Mouse (Mus musculus) hindbrain, embryonic 15.5 days (tissue): ENCODE measurements around the gene Gm11541. TPM values are rescaled to one million over a fixed set of nuclear protein-coding genes. Genes with fewer than 3 reads are reported as not detected.
"Not testable (repeated sequence)": the region's sequence is repeated elsewhere in the genome, so short reads cannot be mapped to it uniquely, and the experiment has no call there.

Source experiments
- ATAC-seq: fragments of 200-750 bp; cut with Nextera tagmentation; 2 replicates; pipeline ENCODE4 v1.8.0; 2017; ENCODE audit warnings: low read depth, moderate number of reproducible peaks, moderate TSS enrichment; ENCODE audit not compliant: low FRiP score
- H3K27ac ChIP-seq: fragments of 300-500 bp; sonication (generic); replicated peaks from 2 replicates; pipeline ENCODE4 v1.5.1; 2015; ENCODE audit warnings: mild to moderate bottlenecking, inconsistent platforms
- H3K27me3 ChIP-seq: fragments of 300-500 bp; sonication (generic); 2 replicates; pipeline ENCODE4 v1.6.1; 2015; ENCODE audit warnings: control low read depth, inconsistent platforms
- H3K36me3 ChIP-seq: fragments of 300-500 bp; sonication (generic); 2 replicates; pipeline ENCODE4 v1.6.1; 2015; ENCODE audit warnings: control low read depth, inconsistent platforms
- H3K4me1 ChIP-seq: fragments of 300-500 bp; sonication (generic); replicated peaks from 2 replicates; pipeline ENCODE4 v1.6.1; 2015; ENCODE audit warnings: control low read depth, inconsistent platforms
- H3K4me2 ChIP-seq: fragments of 300-500 bp; sonication (generic); 2 replicates; pipeline ENCODE4 v1.6.1; 2015; ENCODE audit warnings: moderate library complexity, mild to moderate bottlenecking, inconsistent platforms
- H3K4me3 ChIP-seq: fragments of 300-500 bp; sonication (generic); 2 replicates; pipeline ENCODE4 v1.5.1; 2015; ENCODE audit warnings: mild to moderate bottlenecking, inconsistent platforms
- H3K9ac ChIP-seq: fragments of 300-500 bp; sonication (generic); 2 replicates; pipeline ENCODE4 v1.6.1; 2015; ENCODE audit warnings: inconsistent platforms
- H3K9me3 ChIP-seq: fragments of 300-500 bp; sonication (generic); 2 replicates; pipeline ENCODE4 v1.6.1; 2016; ENCODE audit warnings: control low read depth, inconsistent platforms
- WGBS: fragments of 180-500 bp; shearing (Covaris S2); methylation state at CpG from one replicate; pipeline ENCODE4 v1.1.7; 2015; 5-methylcytosine and 5-hydroxymethylcytosine counted together
- polyA plus RNA-seq: library from polyadenylated mRNA; unstranded; fragments of >200 nt; fragmentation: Nextera tagmentation; extraction: Ambion mirVana; gene quantifications from 2 replicates; pipeline ENCODE4 v1.2.1, GENCODE M21; 2015

Gm11541 gene
- polyA plus RNA-seq, 1 experiment from 2014 or later: 0.17 TPM

GRCm38 (mm10) chr11:94653663-94654436 lies 50.4 kb downstream of the Gm11541 start, which contains the start of the genes Mrpl27 and Eme1:
Mrpl27 (plus strand) TSS chr11:94653767.
Eme1 (minus strand) TSS chr11:94653964.
- peak; percentile 94 for ATAC-seq
- Histone ChIP-seq H3K4me2 (peak within 1 kb of the TSS; percentile 80), H3K4me3 (peak within 1 kb of the TSS; percentile 86), H3K27me3 (no peaks in the 10 kb centered on the region), H3K4me1 (peaks cover 18% of the 10 kb centered on the region), H3K9me3 (no peaks in the 10 kb centered on the region), H3K27ac (peak within 1 kb of the TSS; percentile 99), H3K9ac (peak within 1 kb of the TSS; percentile 74), H3K36me3 (peaks cover 4% of the 10 kb centered on the region; the same call in 1 of the 2 replicates)
- WGBS: under 1% methylated on average over 32 of the region's 32 CpGs

GRCm38 (mm10) chr11:94652973-94653372 lies 51.3 kb downstream of the Gm11541 start:
- 50% methylated on average over 8 of the region's 8 CpGs for WGBS
- Histone ChIP-seq H3K9ac (no peak overlapping the region), H3K36me3 (peaks cover 4% of the 10 kb centered on the region; the same call in 1 of the 2 replicates), H3K4me2 (peak overlapping the region; percentile 80), H3K27ac (no peak overlapping the region), H3K27me3 (no peaks in the 10 kb centered on the region), H3K4me1 (peaks cover 18% of the 10 kb centered on the region), H3K9me3 (no peaks in the 10 kb centered on the region), H3K4me3 (peak overlapping the region; percentile 86)
- ATAC-seq: no peak

GRCm38 (mm10) chr11:94651241-94651640 lies 53.1 kb downstream of the Gm11541 start:
- H3K27ac ChIP-seq, H3K4me3 ChIP-seq, H3K9ac ChIP-seq, H3K36me3 ChIP-seq, H3K27me3 ChIP-seq, ATAC-seq, H3K9me3 ChIP-seq, H3K4me2 ChIP-seq: not testable (repeated sequence)
- 96% methylated on average over 5 of the region's 7 CpGs for WGBS
- H3K4me1 ChIP-seq: peaks cover 18% of the 10 kb centered on the region

- no peak for ATAC-seq
- Histone ChIP-seq H3K4me3 (no peak overlapping the region), H3K27me3 (no peaks in the 10 kb centered on the region), H3K4me1 (no peaks in the 10 kb centered on the region), H3K27ac (no peak overlapping the region), H3K36me3 (peaks cover 46% of the 10 kb centered on the region), H3K4me2 (no peak overlapping the region), H3K9ac (no peak overlapping the region), H3K9me3 (no peaks in the 10 kb centered on the region)
- 98% methylated on average over 4 of the region's 4 CpGs for WGBS
Measured at GRCm38 (mm10) chr11:94646457-94646856, 57.8 kb downstream of the Gm11541 start.

Other genes starting within 250 kb of the Gm11541 start
- 15.0 and 18.8 TPM in 2 replicates for gene Cacna1g, start 230.3 kb downstream of the Gm11541 start, polyA plus RNA-seq
- 0.29 and 0.84 TPM in 2 replicates for gene Spata20, start 218.3 kb downstream of the Gm11541 start, polyA plus RNA-seq
- 1.0 and 2.5 TPM in 2 replicates for gene Epn3, start 204.5 kb downstream of the Gm11541 start, polyA plus RNA-seq
- gene Mycbpap, start 182.8 kb downstream of the Gm11541 start, polyA plus RNA-seq: 3.8 and 4.8 TPM in 2 replicates
- 8.6 and 9.3 TPM in 2 replicates for gene Rsad1, start 155.2 kb downstream of the Gm11541 start, polyA plus RNA-seq
- gene Chad, start 139.5 kb downstream of the Gm11541 start, polyA plus RNA-seq: 0.34 and 0.54 TPM in 2 replicates
- 2.0 and 2.2 TPM in 2 replicates for gene Acsf2, start 102.6 kb downstream of the Gm11541 start, polyA plus RNA-seq
- gene Lrrc59, start 74.7 kb downstream of the Gm11541 start, polyA plus RNA-seq: 160 and 164 TPM in 2 replicates
- gene Mrpl27, start 50.7 kb downstream of the Gm11541 start, polyA plus RNA-seq: 139 and 155 TPM in 2 replicates
- gene Eme1, start 50.5 kb downstream of the Gm11541 start, polyA plus RNA-seq: 4.0 and 5.8 TPM in 2 replicates
- gene Xylt2, start 27.0 kb downstream of the Gm11541 start, polyA plus RNA-seq: 13.6 and 15.1 TPM in 2 replicates
- gene Cdc34b, start 37.3 kb upstream of the Gm11541 start, polyA plus RNA-seq: 0.13 TPM in 1 of 2 replicates, not detected in the other
- not detected in 2 replicates for gene Tmem92, start 78.2 kb upstream of the Gm11541 start, polyA plus RNA-seq
- 120 and 145 TPM in 2 replicates for gene Col1a1, start 231.7 kb upstream of the Gm11541 start, polyA plus RNA-seq